Mouse (Mus musculus): ENCODE results near the gene Spsb2.
A peak's percentile ranks its signal among the peaks of the same experiment; 100 is the strongest.
"Not testable (repeated sequence)": the region's sequence is repeated elsewhere in the genome, so short reads cannot be mapped to it uniquely, and the experiment has no call there.

Spsb2 gene

DNA sequence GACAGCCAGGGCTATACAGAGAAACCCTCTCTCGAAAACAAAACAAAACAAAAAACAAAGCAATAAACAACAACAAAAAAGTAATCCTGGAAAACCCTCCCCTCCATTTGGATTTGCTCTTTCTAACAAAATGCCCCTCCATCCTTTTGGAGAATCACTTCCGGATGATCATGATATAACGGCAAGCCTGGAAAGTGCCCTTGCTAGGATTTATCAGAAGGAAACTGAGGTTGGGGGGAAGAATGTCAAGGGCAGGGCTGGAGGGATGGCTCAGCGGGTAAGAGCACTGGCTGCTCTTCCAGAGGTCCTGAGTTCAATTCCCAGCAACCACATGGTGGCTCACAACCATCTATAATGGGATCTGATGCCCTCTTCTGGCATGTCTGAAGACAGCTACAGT is 4.8 kb upstream of the Spsb2 start:
- not testable (repeated sequence) for DNase-seq

DNA sequence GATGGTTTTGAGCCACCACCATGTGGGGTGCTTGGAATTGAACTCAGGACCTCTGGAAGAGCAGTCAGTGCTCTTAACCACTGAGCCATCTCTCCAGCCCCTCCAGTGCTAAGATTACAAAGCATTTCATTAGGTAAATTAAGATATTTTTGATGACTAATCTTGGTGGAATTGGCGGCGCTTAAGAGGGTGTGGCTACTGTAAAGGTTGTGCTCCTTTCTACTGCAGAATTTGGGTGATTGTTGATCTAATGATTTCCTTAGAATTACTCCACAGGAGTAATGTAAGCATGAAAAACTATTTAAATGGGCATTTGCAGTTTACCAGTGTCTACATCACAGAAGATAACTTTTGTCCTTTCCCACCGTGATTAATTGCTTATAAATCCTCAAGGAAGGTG is 4.1 kb upstream of the Spsb2 start:
- DNase-seq, result no peak

DNA sequence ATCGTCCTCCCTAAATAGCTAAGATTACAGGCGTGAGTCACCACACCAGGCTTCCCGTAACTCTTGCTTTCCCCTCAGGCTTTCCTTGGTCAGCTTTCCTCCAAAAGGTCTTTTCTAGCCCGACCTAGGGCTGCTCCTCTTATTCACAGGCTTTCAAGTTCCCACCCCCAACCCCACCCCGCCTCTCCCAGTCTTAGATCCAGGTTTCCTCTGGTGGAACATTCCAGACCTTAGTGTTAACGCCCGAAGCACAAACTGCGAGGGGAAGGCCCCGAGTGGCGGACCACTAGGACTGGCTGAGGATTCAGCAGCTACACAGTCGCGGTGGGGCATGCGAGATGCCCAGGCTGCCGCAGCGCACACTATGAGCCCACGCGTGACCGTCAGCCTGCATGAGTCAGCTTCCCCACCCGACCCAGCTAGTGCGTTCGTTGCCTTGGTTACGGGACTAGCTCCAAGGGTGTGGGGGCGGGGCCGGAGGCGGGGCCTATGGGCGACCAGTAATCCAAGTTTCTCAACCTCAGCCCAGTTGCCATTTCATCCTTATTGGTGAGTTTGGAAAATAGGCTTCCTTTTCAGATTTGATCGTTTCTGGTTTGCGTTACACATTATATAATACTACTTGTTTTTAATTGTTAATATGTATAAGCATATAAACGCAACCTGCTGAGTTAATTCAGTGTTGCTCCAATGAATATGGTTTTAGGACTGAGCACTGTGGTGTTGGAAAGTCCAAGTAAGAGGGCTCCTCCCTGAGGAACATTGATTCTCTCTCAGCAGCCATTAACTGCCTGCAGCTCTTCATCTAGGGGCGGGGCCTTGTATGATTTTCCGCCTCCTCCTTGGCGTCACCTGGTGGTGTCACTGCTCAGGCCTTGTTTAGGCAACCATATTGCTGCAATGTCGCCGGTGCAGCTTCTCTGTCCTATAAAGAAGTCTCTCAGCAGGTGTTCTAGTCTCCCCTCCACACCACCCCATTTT is 2.8 kb upstream of the Spsb2 start:
- peak; percentile 98 for DNase-seq

DNA sequence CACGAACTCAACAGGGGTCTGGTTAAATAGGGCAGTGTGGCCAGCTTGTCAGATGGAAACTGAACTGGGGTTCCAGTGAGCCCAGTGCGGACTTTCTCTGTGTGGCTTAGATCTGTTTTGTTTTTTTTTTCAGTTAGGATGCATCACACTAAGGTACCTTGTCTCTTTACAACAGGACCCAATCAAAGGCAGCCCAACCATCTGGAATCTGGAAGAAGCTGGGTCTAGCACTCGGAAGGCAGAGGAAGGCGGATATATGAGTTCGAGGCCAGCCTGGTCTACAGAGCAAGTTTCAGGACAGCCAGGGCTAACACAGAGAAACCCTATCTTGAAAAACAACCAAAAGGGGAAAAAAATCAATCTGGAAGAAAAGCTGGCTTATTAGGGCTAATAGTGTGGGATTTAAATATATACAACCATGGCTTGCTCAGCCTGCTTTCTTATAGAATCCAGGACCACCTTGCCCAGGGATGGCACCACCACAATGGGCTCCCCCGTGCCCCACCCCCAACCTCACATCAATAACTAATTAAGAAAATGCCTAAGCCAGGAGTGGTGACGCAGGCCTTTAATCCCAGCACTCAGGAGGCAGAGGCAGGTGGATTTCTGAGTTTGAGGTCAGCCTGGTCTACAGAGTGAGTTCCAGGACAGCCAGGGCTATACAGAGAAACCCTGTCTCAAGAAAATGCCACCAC is 1.9 kb upstream of the Spsb2 start:
- no peak for DNase-seq

DNA sequence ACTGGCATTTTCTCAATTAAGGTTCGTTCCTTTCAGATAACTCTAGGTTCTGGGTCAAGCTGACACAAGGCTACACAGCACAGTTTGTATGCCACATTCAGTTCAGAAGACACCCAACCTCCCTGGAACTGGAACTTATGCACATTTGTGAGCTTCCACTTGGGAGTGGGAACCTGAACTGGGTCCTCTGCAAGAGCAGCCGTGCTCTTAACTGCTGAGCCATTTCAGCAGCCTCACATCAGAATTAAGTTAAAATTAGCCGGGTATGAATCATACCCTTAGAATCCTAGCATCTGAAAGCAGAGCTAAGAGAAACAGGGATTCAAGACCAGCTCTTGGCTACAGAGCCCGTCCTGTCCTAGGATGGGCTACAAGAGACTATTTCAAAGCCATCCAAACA is 1.1 kb upstream of the Spsb2 start:
- DNase-seq, result no peak

DNA sequence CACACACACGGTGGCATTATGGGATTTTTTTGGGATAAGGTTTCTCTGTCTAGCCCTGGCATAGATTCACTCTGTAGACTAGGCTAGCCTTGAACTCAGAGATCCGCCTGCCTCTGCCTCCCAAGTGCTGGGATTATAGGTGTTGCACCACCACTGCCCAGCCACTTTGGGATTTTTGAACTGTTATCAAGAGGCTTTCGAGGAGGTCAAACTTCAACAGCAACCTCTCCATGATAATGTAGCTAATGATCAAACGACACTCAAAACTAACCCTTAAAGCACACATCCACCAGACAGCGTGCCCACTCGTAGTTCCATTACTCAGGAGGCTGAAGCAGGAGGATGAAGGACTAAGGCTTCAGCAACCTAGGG is 489 bp upstream of the Spsb2 start:
- no peak for DNase-seq

DNA sequence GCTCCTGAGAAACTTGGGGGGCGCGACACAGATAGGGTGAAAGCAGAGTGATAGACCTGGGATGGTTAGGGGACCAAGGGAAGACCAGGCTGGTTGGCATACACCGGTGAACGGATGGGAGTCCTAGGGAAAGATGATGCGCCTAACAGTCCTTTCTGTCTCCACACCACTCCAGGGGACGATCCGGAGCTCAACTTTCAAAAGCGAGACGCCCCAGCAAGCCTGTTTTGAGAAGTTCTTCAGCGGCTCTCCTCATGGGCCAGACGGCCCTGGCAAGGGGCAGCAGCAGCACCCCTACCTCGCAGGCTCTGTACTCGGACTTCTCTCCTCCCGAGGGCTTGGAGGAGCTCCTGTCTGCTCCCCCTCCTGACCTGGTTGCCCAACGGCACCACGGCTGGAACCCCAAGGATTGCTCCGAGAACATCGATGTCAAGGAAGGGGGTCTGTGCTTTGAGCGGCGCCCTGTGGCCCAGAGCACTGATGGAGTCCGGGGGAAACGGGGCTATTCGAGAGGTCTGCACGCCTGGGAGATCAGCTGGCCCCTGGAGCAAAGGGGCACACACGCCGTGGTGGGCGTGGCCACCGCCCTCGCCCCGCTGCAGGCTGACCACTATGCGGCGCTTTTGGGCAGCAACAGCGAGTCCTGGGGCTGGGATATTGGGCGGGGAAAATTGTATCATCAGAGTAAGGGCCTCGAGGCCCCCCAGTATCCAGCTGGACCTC is 752 bp downstream of the Spsb2 start:
- DNase-seq, result peak; percentile 91

DNA sequence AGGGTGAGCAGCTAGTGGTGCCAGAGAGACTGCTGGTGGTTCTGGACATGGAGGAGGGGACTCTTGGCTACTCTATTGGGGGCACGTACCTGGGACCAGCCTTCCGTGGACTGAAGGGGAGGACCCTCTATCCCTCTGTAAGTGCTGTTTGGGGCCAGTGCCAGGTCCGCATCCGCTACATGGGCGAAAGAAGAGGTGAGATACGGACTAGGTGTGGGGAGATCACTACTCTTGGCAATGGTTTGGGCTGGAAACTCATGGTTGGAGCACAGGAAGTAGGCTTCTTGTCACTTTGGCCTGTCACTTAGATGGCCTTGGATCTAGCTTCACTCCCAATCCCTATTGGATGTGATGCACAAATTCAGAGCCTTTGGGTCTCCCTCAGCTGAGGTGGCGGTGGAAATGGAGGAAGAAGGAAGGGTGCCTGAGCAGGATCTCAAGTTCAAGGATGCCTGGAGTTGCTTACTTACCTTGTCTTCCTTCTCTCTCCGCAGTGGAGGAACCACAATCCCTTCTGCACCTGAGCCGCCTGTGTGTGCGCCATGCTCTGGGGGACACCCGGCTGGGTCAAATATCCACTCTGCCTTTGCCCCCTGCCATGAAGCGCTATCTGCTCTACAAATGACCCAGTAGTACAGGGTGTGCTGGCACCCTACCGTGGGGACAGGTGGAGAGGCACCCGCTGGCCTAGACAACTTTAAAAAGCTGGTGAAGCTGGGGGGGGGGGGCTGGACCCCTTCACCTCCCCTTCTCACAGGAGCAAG is 1.5 kb downstream of the Spsb2 start:
- DNase-seq, result no peak

DNA sequence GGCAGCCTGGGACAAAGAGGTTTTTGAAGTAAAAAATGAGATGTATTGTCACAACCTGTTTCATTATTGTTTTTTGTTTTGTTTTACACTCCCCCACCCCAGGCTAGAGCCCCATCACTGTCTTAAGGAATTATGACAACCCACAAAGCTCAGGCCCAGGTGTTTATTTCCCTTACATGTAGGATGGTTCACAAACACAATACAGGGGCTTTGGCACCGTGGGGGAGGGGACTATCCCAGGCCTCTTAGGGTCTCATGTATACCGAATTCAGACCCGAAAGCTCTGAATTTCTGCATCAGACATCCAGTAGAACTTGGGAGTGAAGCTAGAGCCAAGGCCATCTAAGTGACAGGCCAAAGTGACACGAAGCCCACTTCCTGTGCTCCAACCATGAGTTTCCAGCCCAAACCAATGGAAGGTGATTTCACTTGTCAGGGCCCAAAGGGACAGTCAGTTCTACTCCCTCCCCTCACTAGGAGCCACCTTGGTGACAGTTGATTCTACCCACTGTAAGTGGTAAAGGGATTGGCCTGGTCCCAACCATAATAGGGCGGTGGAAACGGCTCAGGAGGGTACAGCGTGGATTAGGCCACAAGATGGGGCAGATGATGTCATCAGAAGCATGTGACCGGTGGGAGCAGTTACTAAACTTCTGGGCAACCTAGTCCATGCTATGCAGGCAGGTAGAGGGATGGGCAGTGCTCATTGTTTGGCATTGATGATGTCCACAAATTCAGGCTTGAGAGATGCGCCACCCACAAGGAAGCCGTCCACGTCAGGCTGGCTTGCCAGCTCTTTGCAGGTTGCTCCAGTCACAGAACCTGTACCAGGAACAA is 2.3 kb downstream of the Spsb2 start:
- DNase-seq, result not testable (repeated sequence)

DNA sequence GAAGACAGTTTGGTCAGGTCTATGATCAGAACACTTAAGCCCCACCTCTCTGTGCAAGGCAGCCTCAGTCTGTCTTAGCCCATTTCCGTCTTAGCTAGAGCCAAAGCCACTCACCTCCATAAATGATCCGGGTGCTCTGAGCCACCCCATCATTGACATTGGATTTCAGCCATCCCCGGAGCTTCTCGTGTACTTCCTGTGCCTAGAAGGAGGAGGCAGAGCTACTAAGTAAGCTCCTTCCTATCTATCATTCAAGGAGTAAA is 2.9 kb downstream of the Spsb2 start:
- DNase-seq, result peak; percentile 2

DNA sequence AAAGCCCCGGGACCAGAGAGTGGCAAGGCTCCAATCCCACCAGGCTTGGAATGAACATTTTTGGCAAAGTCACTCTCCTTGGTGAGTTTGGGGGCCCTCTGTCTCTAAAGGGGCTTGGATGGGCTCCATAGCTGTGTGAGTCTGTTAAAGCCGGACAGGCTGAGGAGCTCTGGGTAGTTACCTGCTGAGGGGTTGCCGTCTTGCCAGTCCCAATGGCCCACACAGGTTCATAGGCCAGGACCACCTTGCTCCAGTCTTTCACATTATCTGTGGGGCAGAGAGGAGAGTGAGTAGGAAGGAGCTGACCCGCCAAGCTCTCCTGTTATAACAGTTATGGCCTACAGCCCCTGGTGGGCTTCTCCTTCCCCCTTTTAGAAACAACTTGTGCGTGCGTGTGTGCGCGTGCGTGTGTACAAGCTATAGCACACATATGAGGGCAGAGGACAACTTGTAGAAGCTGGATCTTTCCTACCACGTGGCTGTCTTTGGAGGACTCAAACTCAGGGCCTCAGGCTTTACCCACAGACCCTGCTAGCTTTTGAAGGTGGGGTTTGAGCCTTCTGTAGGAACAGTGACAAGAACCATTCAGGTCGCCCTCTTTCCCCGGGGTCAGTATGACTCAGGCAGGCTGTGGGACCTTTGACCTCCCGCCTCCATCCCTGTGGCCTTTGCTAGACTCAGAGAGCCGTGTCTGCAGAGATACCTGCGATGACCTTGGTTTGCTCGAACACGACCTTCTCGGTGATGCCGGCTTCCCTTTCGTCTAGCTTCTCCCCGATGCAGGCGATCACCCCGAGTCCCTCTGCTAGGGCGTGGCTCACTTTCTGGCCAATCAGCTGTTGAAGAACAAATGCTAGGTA is 3.5 kb downstream of the Spsb2 start:
- peak; percentile 38 for DNase-seq

DNA sequence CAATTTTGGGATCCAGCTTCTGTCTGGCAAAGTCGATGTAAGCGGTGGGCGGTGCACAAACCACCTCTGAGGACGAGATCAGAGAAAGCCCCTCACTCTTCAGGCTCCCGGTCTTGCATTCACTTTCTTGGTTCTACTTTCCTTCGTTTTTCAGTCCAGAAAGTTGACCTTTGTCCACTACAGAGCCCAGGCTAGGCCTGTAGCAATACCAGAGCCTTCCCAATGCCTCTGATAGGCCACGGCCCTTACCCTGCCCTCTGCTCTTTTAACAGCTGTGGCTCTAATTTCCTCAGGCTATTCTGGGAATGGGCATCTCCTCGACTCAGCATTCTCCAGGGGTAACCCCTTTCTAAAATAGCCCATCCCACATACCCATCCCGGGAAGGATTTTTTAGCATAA is 4.4 kb downstream of the Spsb2 start:
- peak; percentile 10 for DNase-seq

DNA sequence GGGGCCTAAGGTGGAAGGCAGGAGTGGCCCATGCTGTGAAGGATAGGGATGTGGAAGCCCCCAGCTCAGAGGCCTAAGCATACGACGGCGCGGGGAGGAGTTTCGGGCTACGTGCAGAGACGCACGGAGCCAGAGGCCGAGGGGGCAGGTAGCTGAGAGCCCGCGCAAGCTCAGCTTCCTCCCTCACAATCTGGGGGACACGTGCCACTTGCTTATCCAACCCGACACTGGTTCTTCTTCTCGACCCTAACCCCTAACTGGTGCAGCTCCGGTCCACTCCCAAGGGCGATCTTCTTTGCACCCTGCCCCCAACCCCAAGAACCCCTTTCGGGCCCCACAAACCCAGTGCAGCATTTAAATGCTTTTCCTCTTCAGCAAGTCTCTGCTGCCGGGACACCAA is 5.0 kb downstream of the Spsb2 start:
- peak; percentile 85 for DNase-seq

DNA sequence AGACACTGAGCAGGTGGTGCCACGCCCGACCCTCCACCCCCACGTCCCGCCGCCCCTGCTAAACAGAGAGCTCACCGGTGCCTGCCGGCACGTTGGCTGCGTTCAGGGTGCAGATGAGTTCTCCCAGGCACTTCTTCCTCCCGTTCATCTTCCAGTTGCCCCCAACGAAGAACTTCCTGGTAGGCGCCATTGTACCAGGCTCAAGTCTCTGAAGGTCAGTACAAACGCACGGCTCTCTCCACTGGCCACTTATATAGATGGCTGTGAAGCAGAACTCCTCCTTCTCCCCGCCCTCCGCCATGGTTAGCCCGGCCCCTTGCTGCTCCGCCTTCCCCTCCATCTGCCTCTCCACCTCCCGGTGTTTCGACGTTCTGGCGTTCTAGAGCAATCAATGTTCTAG is 5.5 kb downstream of the Spsb2 start, which contains the start of gene Tpi1:
TSS of gene Tpi1 (minus strand) at position 364 of the 400 bp plus-strand sequence.
- DNase-seq, result peak; percentile 93

DNA sequence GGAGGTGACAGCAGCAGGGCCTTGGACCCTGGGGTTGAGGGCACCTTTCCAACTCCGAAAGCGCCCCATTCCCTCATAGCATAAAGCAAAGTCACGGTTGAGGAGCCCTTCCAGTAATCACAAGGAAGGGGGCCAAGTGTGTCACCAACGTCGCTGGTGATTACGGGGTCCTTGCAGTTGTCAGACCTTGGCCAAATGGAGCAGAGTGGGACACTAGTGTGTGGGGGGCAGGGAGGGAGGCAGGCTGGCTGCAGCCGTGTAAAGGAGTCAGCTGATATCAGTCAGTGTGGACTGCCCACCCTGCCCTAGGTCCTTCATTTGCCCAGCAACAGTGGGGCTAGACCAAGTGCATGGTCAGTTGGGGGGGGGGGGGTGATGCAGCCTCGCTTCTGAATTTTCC is 6.0 kb downstream of the Spsb2 start:
- DNase-seq, result no peak

DNA sequence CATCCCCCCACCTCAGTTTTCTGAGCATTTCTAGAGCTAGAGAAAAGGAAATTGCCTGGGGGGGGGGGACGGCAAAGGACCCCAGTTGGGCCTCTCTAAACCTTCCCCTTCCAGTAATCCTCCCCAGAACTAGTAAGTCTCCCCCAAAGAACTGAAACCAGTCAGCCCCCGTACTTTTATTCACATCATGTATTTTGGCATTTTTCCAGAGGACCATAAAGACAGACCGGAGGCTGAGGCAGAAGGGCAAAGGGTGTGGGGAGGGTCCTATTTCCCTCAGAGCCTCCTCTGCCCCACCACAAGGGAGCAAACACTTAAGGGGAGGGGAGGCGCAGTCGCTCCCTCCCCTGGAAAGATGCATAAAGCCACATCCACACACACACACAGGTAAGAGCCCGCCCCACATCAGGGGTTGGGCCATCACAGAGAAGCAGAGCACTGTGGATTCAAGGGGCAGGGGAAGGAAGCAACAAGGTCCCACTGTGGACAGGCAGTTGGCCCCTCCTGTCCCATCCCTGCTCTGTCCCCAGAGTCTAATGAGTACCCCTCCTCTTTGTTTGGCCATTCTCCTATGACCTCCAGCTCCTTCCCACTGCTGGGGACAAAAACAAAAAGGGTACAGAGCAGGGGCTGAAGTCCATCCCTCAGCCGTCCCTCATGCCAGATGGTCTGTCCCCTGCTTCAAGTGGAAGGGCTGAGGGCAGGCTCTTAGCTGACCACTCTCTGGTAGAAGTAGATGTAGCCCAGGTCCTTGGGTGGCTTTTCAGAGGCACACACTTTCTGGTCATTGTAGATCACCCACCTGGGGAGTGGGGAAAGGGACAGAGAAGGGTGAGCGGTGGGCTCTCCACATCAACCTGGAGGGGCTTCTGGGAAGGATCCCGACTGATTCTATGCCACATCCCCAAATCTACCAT is 6.7 kb downstream of the Spsb2 start:
- DNase-seq, result peak; percentile 3

DNA sequence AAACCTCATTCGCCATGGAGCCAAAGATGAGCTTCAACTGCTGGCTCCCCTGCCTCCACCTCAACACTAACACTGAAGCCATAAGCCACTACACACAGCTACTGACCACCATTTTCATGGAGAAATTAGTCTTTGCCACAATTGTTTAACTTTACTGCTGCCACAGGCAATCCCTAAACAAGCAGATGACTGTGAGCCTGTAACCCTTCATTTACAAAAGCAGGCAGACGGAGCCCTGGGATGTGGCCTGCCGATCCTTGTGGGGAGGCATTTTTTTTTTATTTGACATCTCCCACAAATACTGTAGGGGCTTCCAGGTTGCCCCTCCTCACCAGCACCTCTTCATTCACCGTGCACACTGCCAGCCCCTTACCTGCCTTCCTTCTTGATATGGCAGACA is 8.2 kb downstream of the Spsb2 start:
- DNase-seq, result no peak

DNA sequence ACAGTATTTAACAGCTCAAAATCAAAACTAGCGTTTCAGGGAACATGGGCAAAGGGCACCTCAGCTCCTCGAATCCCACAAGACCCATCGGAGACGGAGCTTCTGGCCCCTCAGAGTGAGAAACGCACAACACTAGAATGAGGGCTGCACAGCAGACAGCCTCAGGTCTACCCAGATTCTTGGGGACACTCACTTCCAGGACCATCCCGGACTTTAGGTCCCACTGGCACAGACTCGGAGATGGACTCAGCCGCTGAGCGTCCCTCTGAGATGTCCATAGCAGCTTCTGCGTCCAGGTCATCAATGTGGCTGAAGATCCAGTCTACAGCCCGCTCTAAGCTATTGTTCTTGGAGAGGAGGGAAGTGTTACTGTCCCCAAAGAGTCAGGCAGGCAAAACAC is 8.7 kb downstream of the Spsb2 start:
- DNase-seq, result no peak

DNA sequence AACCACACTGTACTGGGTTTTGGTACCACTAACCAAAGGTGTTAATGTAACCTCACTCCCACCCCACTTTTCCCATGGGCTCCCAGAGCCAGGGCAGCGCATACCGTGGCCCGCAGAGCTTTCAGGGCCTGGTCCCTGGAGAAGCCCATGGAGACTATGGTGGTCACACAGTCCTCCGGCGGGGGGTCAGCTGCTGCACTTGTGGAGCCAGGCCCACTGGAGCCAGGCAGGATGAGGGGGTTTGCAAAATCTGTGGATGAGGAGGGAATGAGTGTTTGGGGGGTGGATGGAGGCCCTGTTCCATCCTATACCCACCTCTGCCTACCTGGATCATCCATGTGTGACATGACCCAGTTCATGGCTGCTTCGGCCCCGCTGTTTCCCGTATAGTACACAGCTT is 9.1 kb downstream of the Spsb2 start:
- no peak for DNase-seq

DNA sequence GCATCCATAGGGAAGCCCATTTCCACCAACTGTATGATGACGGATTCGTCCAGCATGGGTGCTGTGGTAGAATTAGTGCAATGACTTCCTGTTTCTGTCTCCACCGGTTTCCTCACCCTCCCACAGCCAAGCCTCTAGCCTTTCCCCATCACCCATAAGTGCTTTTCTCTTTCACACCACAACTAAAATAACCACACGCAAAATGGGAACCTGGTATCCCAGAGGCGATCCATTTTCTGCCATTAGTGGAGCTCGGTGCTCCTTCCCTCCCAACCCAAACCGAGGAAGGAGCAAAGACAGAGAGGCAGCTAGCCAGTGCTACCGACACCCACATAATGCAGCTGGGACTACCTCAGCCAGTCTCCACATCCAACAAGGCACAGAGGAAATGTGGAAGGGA is 9.5 kb downstream of the Spsb2 start:
- no peak for DNase-seq
